Mouse (Mus musculus) retina, postnatal 7 days (tissue): ENCODE results near the gene Tbxas1.

ENCODE experiments used
- DNase-seq: peaks from one replicate; pipeline ENCODE4 v3.0.0-alpha.2; 2012; ENCODE audit warnings: low read depth, low spot score

The Tbxas1 gene

GRCm38 (mm10) chr6:38995774-38996173 is 120.6 kb downstream of the Tbxas1 start:
- no peak for DNase-seq

- no peak for DNase-seq
Observed at GRCm38 (mm10) chr6:38997838-38998237, 122.6 kb downstream of the Tbxas1 start.

- DNase-seq, result no peak
Observed at GRCm38 (mm10) chr6:39003126-39003525, 127.9 kb downstream of the Tbxas1 start.

GRCm38 (mm10) chr6:39004003-39004473 is 128.8 kb downstream of the Tbxas1 start:
- no peak for DNase-seq

GRCm38 (mm10) chr6:39005267-39005944 is 130.2 kb downstream of the Tbxas1 start:
- DNase-seq, result no peak

- DNase-seq, result no peak
Observed at GRCm38 (mm10) chr6:39005945-39006572, 130.9 kb downstream of the Tbxas1 start.

GRCm38 (mm10) chr6:39007223-39007622 is 132.0 kb downstream of the Tbxas1 start:
- DNase-seq, result no peak

GRCm38 (mm10) chr6:39008116-39008515 is 132.9 kb downstream of the Tbxas1 start:
- no peak for DNase-seq

GRCm38 (mm10) chr6:39013034-39013832 is 138.0 kb downstream of the Tbxas1 start:
- DNase-seq, result no peak

- DNase-seq, result no peak
Observed at GRCm38 (mm10) chr6:39017942-39018341, 142.7 kb downstream of the Tbxas1 start.

- DNase-seq, result no peak
Observed at GRCm38 (mm10) chr6:39018805-39019204, 143.6 kb downstream of the Tbxas1 start.

GRCm38 (mm10) chr6:39019219-39019618 is 144.0 kb downstream of the Tbxas1 start:
- no peak for DNase-seq

- DNase-seq, result no peak
Observed at GRCm38 (mm10) chr6:39021909-39022308, 146.7 kb downstream of the Tbxas1 start.

GRCm38 (mm10) chr6:39022461-39023181 is 147.4 kb downstream of the Tbxas1 start:
- DNase-seq, result no peak

- DNase-seq, result no peak
Observed at GRCm38 (mm10) chr6:39024631-39025030, 149.4 kb downstream of the Tbxas1 start.

- no peak for DNase-seq
Observed at GRCm38 (mm10) chr6:39025038-39025437, 149.8 kb downstream of the Tbxas1 start.

GRCm38 (mm10) chr6:39030714-39031113 is 155.5 kb downstream of the Tbxas1 start:
- no peak for DNase-seq

- no peak for DNase-seq
Observed at GRCm38 (mm10) chr6:39033676-39034075, 158.5 kb downstream of the Tbxas1 start.

- DNase-seq, result no peak
Observed at GRCm38 (mm10) chr6:39035039-39035438, 159.8 kb downstream of the Tbxas1 start.

- no peak for DNase-seq
Observed at GRCm38 (mm10) chr6:39036204-39036603, 161.0 kb downstream of the Tbxas1 start.

GRCm38 (mm10) chr6:39040451-39040850 is 165.2 kb downstream of the Tbxas1 start:
- no peak for DNase-seq

GRCm38 (mm10) chr6:39049141-39049540 is 173.9 kb downstream of the Tbxas1 start:
- no peak for DNase-seq
